Mouse (Mus musculus) limb, embryonic 13.5 days (tissue): ENCODE data around the gene Epn3. TPM values are rescaled to one million over a fixed set of nuclear protein-coding genes. Genes with fewer than 3 reads are reported as not detected.

Experiments used
- ATAC-seq: fragments of 200-750 bp; cut with Nextera tagmentation; 2 replicates; pipeline ENCODE4 v1.8.0; 2017; ENCODE audit warnings: low read depth, moderate number of reproducible peaks, moderate TSS enrichment; ENCODE audit not compliant: low FRiP score
- H3K27ac ChIP-seq: fragments of 300-500 bp; sonication (generic); 2 replicates; pipeline ENCODE4 v1.5.1; 2015; ENCODE audit warnings: inconsistent platforms, mild to moderate bottlenecking, moderate library complexity
- H3K27me3 ChIP-seq: fragments of 300-500 bp; sonication (generic); 2 replicates; pipeline ENCODE4 v1.6.1; 2015; ENCODE audit warnings: mild to moderate bottlenecking, inconsistent platforms
- H3K36me3 ChIP-seq: fragments of 300-500 bp; sonication (generic); 2 replicates; pipeline ENCODE4 v1.6.1; 2015; ENCODE audit warnings: inconsistent platforms, mild to moderate bottlenecking, moderate library complexity
- H3K4me1 ChIP-seq: fragments of 300-500 bp; sonication (generic); 2 replicates; pipeline ENCODE4 v1.6.1; 2015; ENCODE audit warnings: inconsistent platforms
- H3K4me2 ChIP-seq: fragments of 300-500 bp; sonication (generic); replicated peaks from 2 replicates; pipeline ENCODE4 v1.6.1; 2015; ENCODE audit warnings: inconsistent platforms, mild to moderate bottlenecking, moderate library complexity
- H3K4me3 ChIP-seq: fragments of 300-500 bp; sonication (generic); 2 replicates; pipeline ENCODE4 v1.5.1; 2015; ENCODE audit warnings: moderate library complexity, mild to moderate bottlenecking, inconsistent platforms
- H3K9ac ChIP-seq: fragments of 300-500 bp; sonication (generic); 2 replicates; pipeline ENCODE4 v1.6.1; 2015; ENCODE audit warnings: mild to moderate bottlenecking, inconsistent platforms
- H3K9me3 ChIP-seq: fragments of 300-500 bp; sonication (generic); 2 replicates; pipeline ENCODE4 v1.6.1; 2016; ENCODE audit warnings: inconsistent platforms
- WGBS: fragments of 180-500 bp; shearing (Covaris S2); methylation state at CpG from one replicate; pipeline ENCODE4 v1.1.7; 2015; 5-methylcytosine and 5-hydroxymethylcytosine counted together
- polyA plus RNA-seq: library from polyadenylated mRNA; unstranded; fragments of >200 nt; fragmentation: Nextera tagmentation; extraction: Ambion mirVana; gene quantifications from 2 replicates; pipeline ENCODE4 v1.2.1, GENCODE M21; 2015

Gene Epn3
- polyA plus RNA-seq, 1 experiment from 2014 or later: 3.1 TPM

GRCm38 (mm10) chr11:94491749-94492099 is 8.1 kb downstream of the Epn3 start:
- WGBS: 75% methylated on average over 7 of the region's 7 CpGs

GRCm38 (mm10) chr11:94491035-94491748 is 8.6 kb downstream of the Epn3 start:
- Histone ChIP-seq H3K4me1 (peaks cover 22% of the 10 kb centered on the region), H3K27ac (peak overlapping the region; percentile 28; the same call in 1 of the 2 replicates), H3K9me3 (no peaks in the 10 kb centered on the region), H3K36me3 (no peaks in the 10 kb centered on the region), H3K27me3 (peaks cover 10% of the 10 kb centered on the region; the same call in 1 of the 2 replicates), H3K9ac (peak overlapping the region; percentile 79), H3K4me3 (peak overlapping the region; percentile 61), H3K4me2 (peak overlapping the region; percentile 86)
- peak; percentile 67; the same call in 1 of the 2 replicates for ATAC-seq
- WGBS: 6% methylated on average over 55 of the region's 55 CpGs

More at GRCm38 (mm10) chr11:94491749-94492099, 8.1 kb downstream of the Epn3 start:
- Histone ChIP-seq H3K9me3 (no peaks in the 10 kb centered on the region), H3K4me1 (peaks cover 22% of the 10 kb centered on the region), H3K27me3 (peaks cover 5% of the 10 kb centered on the region; the same call in 1 of the 2 replicates), H3K4me2 (peak overlapping the region; percentile 86), H3K27ac (no peak overlapping the region), H3K4me3 (peak overlapping the region; percentile 61), H3K36me3 (no peaks in the 10 kb centered on the region), H3K9ac (peak overlapping the region; percentile 79)
- no peak for ATAC-seq

- peaks cover 26% of the 10 kb centered on the region for H3K4me1 ChIP-seq
Measured at GRCm38 (mm10) chr11:94489745-94490144, 10.0 kb downstream of the Epn3 start.

GRCm38 (mm10) chr11:94488767-94489533 is 10.8 kb downstream of the Epn3 start:
- Histone ChIP-seq H3K9ac (no peak overlapping the region), H3K4me2 (no peak overlapping the region), H3K9me3 (no peaks in the 10 kb centered on the region), H3K27ac (no peak overlapping the region), H3K4me1 (peaks cover 26% of the 10 kb centered on the region), H3K36me3 (no peaks in the 10 kb centered on the region), H3K4me3 (no peak overlapping the region), H3K27me3 (peaks cover 21% of the 10 kb centered on the region; the same call in 1 of the 2 replicates)
- WGBS: 80% methylated on average over 11 of the region's 11 CpGs
- no peak for ATAC-seq

More at GRCm38 (mm10) chr11:94489745-94490144, 10.0 kb downstream of the Epn3 start:
- no peak for ATAC-seq
- no peaks in the 10 kb centered on the region for H3K36me3 ChIP-seq
- H3K27me3 ChIP-seq: peaks cover 21% of the 10 kb centered on the region; the same call in 1 of the 2 replicates
- no peaks in the 10 kb centered on the region for H3K9me3 ChIP-seq
- H3K4me3 ChIP-seq: no peak overlapping the region
- no peak overlapping the region; the same call in 1 of the 2 replicates for H3K9ac ChIP-seq
- WGBS: 29% methylated on average over 4 of the region's 4 CpGs
- no peak overlapping the region for H3K4me2 ChIP-seq
- no peak overlapping the region for H3K27ac ChIP-seq

- peak within 1 kb of the TSS; percentile 21 for H3K4me3 ChIP-seq
- H3K27ac ChIP-seq: no peak within 1 kb of the TSS
- H3K27me3 ChIP-seq: peaks cover 16% of the 10 kb centered on the region; the same call in 1 of the 2 replicates
- ATAC-seq: peak; percentile 84
- 4% methylated on average over 24 of the region's 24 CpGs for WGBS
- H3K9me3 ChIP-seq: no peaks in the 10 kb centered on the region
- no peaks in the 10 kb centered on the region for H3K36me3 ChIP-seq
- peaks cover 17% of the 10 kb centered on the region for H3K4me1 ChIP-seq
- peak within 1 kb of the TSS; percentile 53 for H3K4me2 ChIP-seq
- H3K9ac ChIP-seq: no peak within 1 kb of the TSS; the same call in 1 of the 2 replicates
Measured at GRCm38 (mm10) chr11:94486001-94486400, 13.8 kb downstream of the Epn3 start, which contains the start of gene Spata20. TSS of gene Spata20 (minus strand) at chr11:94486179.

- no peak for ATAC-seq
- Histone ChIP-seq H3K36me3 (no peaks in the 10 kb centered on the region), H3K9ac (no peak overlapping the region), H3K4me2 (no peak overlapping the region), H3K27me3 (peaks cover 16% of the 10 kb centered on the region; the same call in 1 of the 2 replicates), H3K4me3 (no peak overlapping the region), H3K4me1 (peaks cover 11% of the 10 kb centered on the region; the same call in 1 of the 2 replicates), H3K9me3 (no peaks in the 10 kb centered on the region), H3K27ac (no peak overlapping the region)
- WGBS: 83% methylated on average over 5 of the region's 5 CpGs
Measured at GRCm38 (mm10) chr11:94485223-94485622, 14.6 kb downstream of the Epn3 start.

- H3K27ac ChIP-seq: no peak overlapping the region
- ATAC-seq: no peak
- no peak overlapping the region for H3K9ac ChIP-seq
- H3K36me3 ChIP-seq: no peaks in the 10 kb centered on the region
- H3K27me3 ChIP-seq: peaks cover 16% of the 10 kb centered on the region; the same call in 1 of the 2 replicates
- H3K4me3 ChIP-seq: no peak overlapping the region
- H3K4me2 ChIP-seq: no peak overlapping the region
- peaks cover 6% of the 10 kb centered on the region; the same call in 1 of the 2 replicates for H3K4me1 ChIP-seq
- 89% methylated on average over 9 of the region's 9 CpGs for WGBS
- H3K9me3 ChIP-seq: no peaks in the 10 kb centered on the region
Measured at GRCm38 (mm10) chr11:94484636-94485035, 15.1 kb downstream of the Epn3 start.

GRCm38 (mm10) chr11:94483921-94484320 is 15.9 kb downstream of the Epn3 start:
- no peak overlapping the region for H3K9ac ChIP-seq
- no peak overlapping the region for H3K4me2 ChIP-seq
- ATAC-seq: no peak
- H3K4me3 ChIP-seq: no peak overlapping the region
- H3K27ac ChIP-seq: no peak overlapping the region
- no peaks in the 10 kb centered on the region for H3K9me3 ChIP-seq
- peaks cover 16% of the 10 kb centered on the region; the same call in 1 of the 2 replicates for H3K27me3 ChIP-seq
- peaks cover 4% of the 10 kb centered on the region; the same call in 1 of the 2 replicates for H3K4me1 ChIP-seq
- WGBS: 58% methylated on average over 14 of the region's 14 CpGs
- no peaks in the 10 kb centered on the region for H3K36me3 ChIP-seq

- H3K27ac ChIP-seq: no peak overlapping the region
- ATAC-seq: no peak
- peaks cover 4% of the 10 kb centered on the region; the same call in 1 of the 2 replicates for H3K4me1 ChIP-seq
- no peaks in the 10 kb centered on the region for H3K9me3 ChIP-seq
- WGBS: 69% methylated on average over 11 of the region's 11 CpGs
- no peak overlapping the region for H3K4me3 ChIP-seq
- no peak overlapping the region for H3K4me2 ChIP-seq
- H3K9ac ChIP-seq: no peak overlapping the region
- H3K36me3 ChIP-seq: no peaks in the 10 kb centered on the region
- peaks cover 16% of the 10 kb centered on the region; the same call in 1 of the 2 replicates for H3K27me3 ChIP-seq
Measured at GRCm38 (mm10) chr11:94483436-94483835, 16.3 kb downstream of the Epn3 start.

- Histone ChIP-seq H3K4me2 (no peak overlapping the region), H3K27me3 (peaks cover 21% of the 10 kb centered on the region), H3K4me1 (peaks cover 5% of the 10 kb centered on the region), H3K9me3 (no peaks in the 10 kb centered on the region), H3K27ac (no peak overlapping the region), H3K4me3 (no peak overlapping the region), H3K36me3 (no peaks in the 10 kb centered on the region), H3K9ac (no peak overlapping the region)
- 93% methylated on average over 11 of the region's 11 CpGs for WGBS
- no peak for ATAC-seq
Measured at GRCm38 (mm10) chr11:94482738-94483137, 17.0 kb downstream of the Epn3 start.

GRCm38 (mm10) chr11:94481963-94482362 is 17.8 kb downstream of the Epn3 start:
- Histone ChIP-seq H3K4me2 (no peak overlapping the region), H3K4me1 (peaks cover 13% of the 10 kb centered on the region), H3K4me3 (no peak overlapping the region), H3K9me3 (no peaks in the 10 kb centered on the region), H3K36me3 (no peaks in the 10 kb centered on the region), H3K27me3 (peaks cover 24% of the 10 kb centered on the region), H3K9ac (no peak overlapping the region), H3K27ac (no peak overlapping the region)
- ATAC-seq: no peak
- WGBS: 91% methylated on average over 7 of the region's 7 CpGs

- H3K4me2 ChIP-seq: no peak overlapping the region
Measured at GRCm38 (mm10) chr11:94480382-94480781, 19.4 kb downstream of the Epn3 start.

More at GRCm38 (mm10) chr11:94480382-94480781, 19.4 kb downstream of the Epn3 start:
- Histone ChIP-seq H3K27ac (no peak overlapping the region), H3K4me3 (no peak overlapping the region), H3K9ac (no peak overlapping the region), H3K36me3 (no peaks in the 10 kb centered on the region), H3K4me1 (peaks cover 20% of the 10 kb centered on the region), H3K9me3 (no peaks in the 10 kb centered on the region), H3K27me3 (peaks cover 24% of the 10 kb centered on the region)
- 88% methylated on average over 9 of the region's 9 CpGs for WGBS
- ATAC-seq: no peak
